Comparison of ENCODE assay signal across 1 mouse cellular context in the genomic region with DNA sequence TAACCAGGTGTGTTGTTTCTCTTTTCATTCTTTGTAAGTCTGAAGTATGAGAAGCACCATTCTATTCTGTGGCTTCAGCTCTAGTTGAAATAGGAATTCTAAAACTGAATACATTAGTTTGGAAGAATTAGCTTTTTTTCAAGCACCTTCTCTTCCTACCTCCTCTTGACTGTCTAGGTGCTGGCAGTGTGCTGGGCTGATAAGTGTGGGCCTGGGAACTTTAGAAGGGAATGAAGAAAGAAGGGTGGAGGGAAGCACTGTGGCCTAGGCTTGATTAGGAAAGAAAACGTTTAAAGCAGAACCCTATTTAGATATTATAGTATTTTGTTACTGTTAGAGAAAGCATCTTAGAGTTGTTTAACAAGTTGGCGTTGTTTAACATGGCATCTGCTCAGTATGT.
TF ChIP-seq lines count a peak whose summit lies in the region.

No protein-coding gene starts in this region.

TF ChIP-seq in CH12.LX, 34 proteins besides CTCF, POLR2A, EP300 and RAD21 (continued from another document):
- 0 out of 2 replicates have a peak, but pooled peaks have one; percentile 57 for TF ChIP-seq CHD1 (IDR thresholded peaks at IDR 0.05; ENCODE audit: low read depth, low read length)
